ENCODE assay signal across 16 mouse cellular contexts in genomic region chr1:169748439-169748838, GRCm38 (mm10). TPM values are rescaled to one million over a fixed set of nuclear protein-coding genes. Genes with fewer than 3 reads are reported as not detected.
DNase-seq lines count a peak whose midpoint lies in the region; ATAC-seq lines count a peak whose summit lies in the region.
"Had no signal": no experiment of that assay in that cellular context is flagged by ENCODE, and none has a peak within 500 bp of the region (broad histone marks: within the 10 kb centered on the region; RNA-seq: fewer than 3 reads in every experiment).

No protein-coding gene starts in this region.

- H3K27me3 ChIP-seq in midbrain, embryonic 15.5 days (replicated peaks), result no peaks in the 10 kb centered on the region

- H3K9ac ChIP-seq in midbrain, embryonic 15.5 days, result peak overlapping the region; percentile 2; the same call in 1 of the 2 replicates
- H3K9ac ChIP-seq: embryonic facial prominence, embryonic 13.5 days; liver, embryonic 14.5 days had no signal

- peak overlapping the region; percentile 66 for H3K4me2 ChIP-seq in midbrain, embryonic 15.5 days

- WGBS in midbrain, embryonic 15.5 days, result 20% methylated on average over 5 of the region's 5 CpGs

- no peak for ATAC-seq in midbrain, embryonic 15.5 days (replicated peaks)
- ATAC-seq: intestine, embryonic 16.5 days had no signal

- H3K4me3 ChIP-seq in midbrain, embryonic 15.5 days, result peak overlapping the region; percentile 42; the same call in 1 of the 2 replicates

- no peaks in the 10 kb centered on the region for H3K36me3 ChIP-seq in midbrain, embryonic 15.5 days (replicated peaks)
- H3K36me3 ChIP-seq: embryonic facial prominence, embryonic 13.5 days had no signal

- H3K27ac ChIP-seq in midbrain, embryonic 15.5 days, result peak overlapping the region; percentile 83
- H3K27ac ChIP-seq: embryonic facial prominence, embryonic 13.5 days; liver, embryonic 14.5 days had no signal

- H3K9me3 ChIP-seq in midbrain, embryonic 15.5 days, result no peaks in the 10 kb centered on the region
- H3K9me3 ChIP-seq: embryonic facial prominence, embryonic 13.5 days had no signal

- peak; percentile 11 to 12 for DNase-seq in cerebellum, postnatal 25 days
- no peak for DNase-seq in cerebellum, adult 11-12 months
- DNase-seq in layer of hippocampus, postnatal 10 days (ENCODE audit: low spot score in 2 of 2), result peak; percentile 9 to 21
- no peak for DNase-seq in layer of hippocampus, postnatal 14 days (ENCODE audit: low spot score in 2 of 2)
- peak; percentile 79 for DNase-seq in brain, adult 2 months (ENCODE audit: low read depth, low spot score)
- DNase-seq in lung, postnatal 14 days, result no peak
- no peak for DNase-seq in thymus, postnatal 25 days
- DNase-seq: adrenal gland, postnatal 14 days; B cell, adult 2 months; kidney, postnatal 14 days; lung, postnatal 36 days had no signal

- H3K4me1 ChIP-seq in midbrain, embryonic 15.5 days, result peaks cover 22% of the 10 kb centered on the region

RNA-seq across cellular contexts. Expression of gene Rgs4, which starts 1.0 kb away (rescaled TPM):
- total RNA-seq in layer of hippocampus, postnatal 10 days (2021), result 100 to 1,000 TPM; 141 to 144 TPM
- 100 to 1,000 TPM; 144 to 169 TPM for total RNA-seq in layer of hippocampus, postnatal 14 days (2021)
- polyA plus RNA-seq in midbrain, embryonic 15.5 days (2015; fragmentation: Nextera tagmentation; extraction: Ambion mirVana), result 50.1 and 60.4 TPM in 2 replicates
- total RNA-seq: granulocyte monocyte progenitor cell, adult 5-6 weeks had no signal

Comparison
In these comparisons a context has a peak if more than half of its experiments do, and no peak if none do; other contexts are left out.
1. DNase-seq: peak in cerebellum, postnatal 25 days (2 of 2), layer of hippocampus, postnatal 10 days (2 of 2) and brain, adult 2 months (single experiment); none in cerebellum, adult 11-12 months (single experiment), layer of hippocampus, postnatal 14 days (0 of 2), lung, postnatal 14 days (single experiment) and thymus, postnatal 25 days (single experiment).